Mouse (Mus musculus): ENCODE results near the gene Ufc1. TPM values are rescaled to one million over a fixed set of nuclear protein-coding genes. Genes with fewer than 3 reads are reported as not detected.
A peak's percentile ranks its signal among the peaks of the same experiment; 100 is the strongest.
"Not testable (repeated sequence)": the region's sequence is repeated elsewhere in the genome, so short reads cannot be mapped to it uniquely, and the experiment has no call there.

Gene Ufc1
- polyA plus RNA-seq, 1 experiment = 183 TPM

GRCm38 (mm10) chr1:171250680-171251593 lies 43.9 kb downstream of the Ufc1 start, which contains the start of gene Ndufs2:
Ndufs2 (minus strand) TSS chr1:171251388.
- peaks cover 16% of the 10 kb centered on the region for H3K4me1 ChIP-seq (ENCODE audit: control insufficient read depth, insufficient read depth, insufficient read length, low read length)
- peak within 1 kb of the TSS; percentile 45 for H3K27ac ChIP-seq (replicated peaks; ENCODE audit: low read depth, low read length)
- peak within 1 kb of the TSS; percentile 60 for H3K4me3 ChIP-seq (ENCODE audit: insufficient read depth, low read depth, low read length)

GRCm38 (mm10) chr1:171249913-171250600 lies 44.8 kb downstream of the Ufc1 start, which contains the start of gene Adamts4:
Adamts4 (plus strand) TSS chr1:171250421.
- Histone ChIP-seq H3K4me1 (ENCODE audit: control insufficient read depth, insufficient read depth, insufficient read length, low read length) (peaks cover 16% of the 10 kb centered on the region), H3K4me3 (ENCODE audit: insufficient read depth, low read depth, low read length) (peak within 1 kb of the TSS; percentile 60), H3K27ac (replicated peaks; ENCODE audit: low read depth, low read length) (peak within 1 kb of the TSS; percentile 86)

GRCm38 (mm10) chr1:171248386-171249226 lies 46.2 kb downstream of the Ufc1 start:
- Histone ChIP-seq H3K4me1 (ENCODE audit: control insufficient read depth, insufficient read depth, insufficient read length, low read length) (peaks cover 16% of the 10 kb centered on the region), H3K4me3 (ENCODE audit: insufficient read depth, low read depth, low read length) (no peak overlapping the region; the same call in 1 of the 2 replicates), H3K27ac (replicated peaks; ENCODE audit: low read depth, low read length) (peak overlapping the region; percentile 86)

GRCm38 (mm10) chr1:171247916-171248315 lies 46.9 kb downstream of the Ufc1 start:
- Histone ChIP-seq H3K4me1 (ENCODE audit: control insufficient read depth, insufficient read depth, insufficient read length, low read length) (peaks cover 16% of the 10 kb centered on the region), H3K27ac (replicated peaks; ENCODE audit: low read depth, low read length) (peak overlapping the region; percentile 86), H3K4me3 (ENCODE audit: insufficient read depth, low read depth, low read length) (peak overlapping the region; percentile 48)

- H3K27ac ChIP-seq (replicated peaks; ENCODE audit: low read depth, low read length) = peak overlapping the region; percentile 86
- H3K4me3 ChIP-seq (ENCODE audit: insufficient read depth, low read depth, low read length) = peak overlapping the region; percentile 48
- H3K4me1 ChIP-seq (ENCODE audit: control insufficient read depth, insufficient read depth, insufficient read length, low read length) = peaks cover 16% of the 10 kb centered on the region
These were observed 47.4 kb downstream of the Ufc1 start for GRCm38 (mm10) chr1:171247453-171247841.

- peaks cover 13% of the 10 kb centered on the region for H3K4me1 ChIP-seq (ENCODE audit: control insufficient read depth, insufficient read depth, insufficient read length, low read length)
- peak overlapping the region; percentile 97 for H3K27ac ChIP-seq (replicated peaks; ENCODE audit: low read depth, low read length)
- peak overlapping the region; percentile 85 for H3K4me3 ChIP-seq (ENCODE audit: insufficient read depth, low read depth, low read length)
These were observed 47.9 kb downstream of the Ufc1 start for GRCm38 (mm10) chr1:171246709-171247452.

GRCm38 (mm10) chr1:171245353-171245752 lies 49.5 kb downstream of the Ufc1 start:
- Histone ChIP-seq H3K4me3 (ENCODE audit: insufficient read depth, low read depth, low read length) (peak overlapping the region; percentile 85; the same call in 1 of the 2 replicates), H3K27ac (replicated peaks; ENCODE audit: low read depth, low read length) (no peak overlapping the region)

GRCm38 (mm10) chr1:171241952-171242351 lies 52.9 kb downstream of the Ufc1 start:
- H3K27ac ChIP-seq (replicated peaks; ENCODE audit: low read depth, low read length); H3K4me3 ChIP-seq (ENCODE audit: insufficient read depth, low read depth, low read length); H3K4me1 ChIP-seq (ENCODE audit: control insufficient read depth, insufficient read depth, insufficient read length, low read length): not testable (repeated sequence)

More at GRCm38 (mm10) chr1:171245353-171245752, 49.5 kb downstream of the Ufc1 start:
- H3K4me1 ChIP-seq (ENCODE audit: control insufficient read depth, insufficient read depth, insufficient read length, low read length) = peaks cover 11% of the 10 kb centered on the region

GRCm38 (mm10) chr1:171240911-171241310 lies 53.9 kb downstream of the Ufc1 start:
- Histone ChIP-seq H3K27ac (replicated peaks; ENCODE audit: low read depth, low read length) (peak overlapping the region; percentile 73), H3K4me3 (ENCODE audit: insufficient read depth, low read depth, low read length) (no peak overlapping the region), H3K4me1 (ENCODE audit: control insufficient read depth, insufficient read depth, insufficient read length, low read length) (no peaks in the 10 kb centered on the region; the same call in 1 of the 2 replicates)

GRCm38 (mm10) chr1:171239992-171240744 lies 54.7 kb downstream of the Ufc1 start:
- H3K27ac ChIP-seq (replicated peaks; ENCODE audit: low read depth, low read length) = peak overlapping the region; percentile 73
- H3K4me1 ChIP-seq (ENCODE audit: control insufficient read depth, insufficient read depth, insufficient read length, low read length) = no peaks in the 10 kb centered on the region; the same call in 1 of the 2 replicates
- H3K4me3 ChIP-seq (ENCODE audit: insufficient read depth, low read depth, low read length) = no peak overlapping the region

Other genes starting within 250 kb of the Ufc1 start
- 15.9 and 17.1 TPM in 2 replicates for gene Fcgr3, start 230.1 kb downstream of the Ufc1 start, polyA plus RNA-seq (2012; ENCODE audit: insufficient read depth, insufficient read length, missing spikeins)
- gene Cfap126, start 181.1 kb downstream of the Ufc1 start, polyA plus RNA-seq (2012; ENCODE audit: insufficient read depth, insufficient read length, missing spikeins) = 2.6 and 11.0 TPM in 2 replicates
- 1,219 and 1,267 TPM in 2 replicates for gene Sdhc, start 144.4 kb downstream of the Ufc1 start, polyA plus RNA-seq (2012; ENCODE audit: insufficient read depth, insufficient read length, missing spikeins)
- 4.6 and 5.3 TPM in 2 replicates for gene Mpz, start 144.3 kb downstream of the Ufc1 start, polyA plus RNA-seq (2012; ENCODE audit: insufficient read depth, insufficient read length, missing spikeins)
- 3.3 and 4.2 TPM in 2 replicates for gene Pcp4l1, start 98.8 kb downstream of the Ufc1 start, polyA plus RNA-seq (2012; ENCODE audit: insufficient read depth, insufficient read length, missing spikeins)
- not detected in 2 replicates for gene Nr1i3, start 81.1 kb downstream of the Ufc1 start, polyA plus RNA-seq (2012; ENCODE audit: insufficient read depth, insufficient read length, missing spikeins)
- 59.3 and 65.5 TPM in 2 replicates for gene Tomm40l, start 72.5 kb downstream of the Ufc1 start, polyA plus RNA-seq (2012; ENCODE audit: insufficient read depth, insufficient read length, missing spikeins)
- gene Apoa2, start 70.0 kb downstream of the Ufc1 start, polyA plus RNA-seq (2012; ENCODE audit: insufficient read depth, insufficient read length, missing spikeins) = 3.5 and 19.0 TPM in 2 replicates
- 29.3 and 35.1 TPM in 2 replicates for gene Fcer1g, start 60.7 kb downstream of the Ufc1 start, polyA plus RNA-seq (2012; ENCODE audit: insufficient read depth, insufficient read length, missing spikeins)
- gene Adamts4, start 44.6 kb downstream of the Ufc1 start, polyA plus RNA-seq (2012; ENCODE audit: insufficient read depth, insufficient read length, missing spikeins) = 0.50 and 1.2 TPM in 2 replicates
- gene Ndufs2, start 43.6 kb downstream of the Ufc1 start, polyA plus RNA-seq (2012; ENCODE audit: insufficient read depth, insufficient read length, missing spikeins) = 1,478 and 1,710 TPM in 2 replicates
- gene B4galt3, start 24.7 kb downstream of the Ufc1 start, polyA plus RNA-seq (2012; ENCODE audit: insufficient read depth, insufficient read length, missing spikeins) = 11.3 and 12.1 TPM in 2 replicates
- 12.3 and 15.2 TPM in 2 replicates for gene Ppox, start 13.8 kb downstream of the Ufc1 start, polyA plus RNA-seq (2012; ENCODE audit: insufficient read depth, insufficient read length, missing spikeins)
- 11.7 and 14.7 TPM in 2 replicates for gene Usp21, start 7.0 kb downstream of the Ufc1 start, polyA plus RNA-seq (2012; ENCODE audit: insufficient read depth, insufficient read length, missing spikeins)
- gene Dedd, start 34.1 kb upstream of the Ufc1 start, polyA plus RNA-seq (2012; ENCODE audit: insufficient read depth, insufficient read length, missing spikeins) = 22.3 and 27.1 TPM in 2 replicates
- gene Nit1, start 50.6 kb upstream of the Ufc1 start, polyA plus RNA-seq (2012; ENCODE audit: insufficient read depth, insufficient read length, missing spikeins) = 41.1 and 62.5 TPM in 2 replicates
- gene Pfdn2, start 50.6 kb upstream of the Ufc1 start, polyA plus RNA-seq (2012; ENCODE audit: insufficient read depth, insufficient read length, missing spikeins) = 73.2 and 83.7 TPM in 2 replicates
- gene Klhdc9, start 65.8 kb upstream of the Ufc1 start, polyA plus RNA-seq (2012; ENCODE audit: insufficient read depth, insufficient read length, missing spikeins) = not detected in 2 replicates
- gene Nectin4, start 75.1 kb upstream of the Ufc1 start, polyA plus RNA-seq (2012; ENCODE audit: insufficient read depth, insufficient read length, missing spikeins) = not detected in 2 replicates
- 2.1 and 3.0 TPM in 2 replicates for gene Arhgap30, start 93.9 kb upstream of the Ufc1 start, polyA plus RNA-seq (2012; ENCODE audit: insufficient read depth, insufficient read length, missing spikeins)
- 13.1 and 18.2 TPM in 2 replicates for gene Usf1, start 116.3 kb upstream of the Ufc1 start, polyA plus RNA-seq (2012; ENCODE audit: insufficient read depth, insufficient read length, missing spikeins)
- gene Tstd1, start 123.8 kb upstream of the Ufc1 start, polyA plus RNA-seq (2012; ENCODE audit: insufficient read depth, insufficient read length, missing spikeins) = not detected in 2 replicates
- gene F11r, start 142.5 kb upstream of the Ufc1 start, polyA plus RNA-seq (2012; ENCODE audit: insufficient read depth, insufficient read length, missing spikeins) = 42.9 and 45.1 TPM in 2 replicates
- gene Alyref2, start 208.5 kb upstream of the Ufc1 start, polyA plus RNA-seq (2012; ENCODE audit: insufficient read depth, insufficient read length, missing spikeins) = 2.7 and 3.0 TPM in 2 replicates
- not detected in 2 replicates for gene Itln1, start 240.3 kb upstream of the Ufc1 start, polyA plus RNA-seq (2012; ENCODE audit: insufficient read depth, insufficient read length, missing spikeins)